Mouse (Mus musculus) midbrain, embryonic 16.5 days (tissue): Measurements from ENCODE around the gene Tec. TPM values are rescaled to one million over a fixed set of nuclear protein-coding genes. Genes with fewer than 3 reads are reported as not detected.

Experiments used
- ATAC-seq: fragments of 200-750 bp; cut with Nextera tagmentation; 2 replicates; pipeline ENCODE4 v1.8.0; 2017; ENCODE audit warnings: moderate TSS enrichment
- H3K27ac ChIP-seq: fragments of 300-500 bp; sonication (generic); 2 replicates; pipeline ENCODE4 v1.5.1; 2014; ENCODE audit warnings: mild to moderate bottlenecking, low read length, mixed read lengths
- H3K27me3 ChIP-seq: fragments of 300-500 bp; sonication (generic); 2 replicates; pipeline ENCODE4 v1.6.1; 2014; ENCODE audit warnings: low read depth, low read length, mixed read lengths; ENCODE audit not compliant: control insufficient read depth, insufficient read depth
- H3K36me3 ChIP-seq: fragments of 300-500 bp; sonication (generic); 2 replicates; pipeline ENCODE4 v1.6.1; 2014; ENCODE audit warnings: mild to moderate bottlenecking, low read length, moderate library complexity, mixed read lengths; ENCODE audit not compliant: control insufficient read depth, insufficient read depth
- H3K4me1 ChIP-seq: fragments of 300-500 bp; sonication (generic); 2 replicates; pipeline ENCODE4 v1.6.1; 2014; ENCODE audit warnings: mild to moderate bottlenecking, low read length, mixed read lengths; ENCODE audit not compliant: control insufficient read depth, insufficient read depth
- H3K4me2 ChIP-seq: fragments of 300-500 bp; sonication (generic); 2 replicates; pipeline ENCODE4 v1.6.1; 2014; ENCODE audit warnings: mild to moderate bottlenecking, low read length, mixed read lengths
- H3K4me3 ChIP-seq: fragments of 300-500 bp; sonication (generic); 2 replicates; pipeline ENCODE4 v1.5.1; 2014; ENCODE audit warnings: low read depth, mild to moderate bottlenecking, low read length, moderate library complexity, mixed read lengths
- H3K9ac ChIP-seq: fragments of 300-500 bp; sonication (generic); 2 replicates; pipeline ENCODE4 v1.6.1; 2014; ENCODE audit warnings: low read depth, low read length, mixed read lengths
- H3K9me3 ChIP-seq: fragments of 300-500 bp; sonication (generic); replicated peaks from 2 replicates; pipeline ENCODE4 v1.6.1; 2014; ENCODE audit warnings: mild to moderate bottlenecking, low read length, mixed read lengths; ENCODE audit not compliant: control insufficient read depth, poor library complexity, severe bottlenecking
- WGBS: fragments of 180-500 bp; shearing (Covaris S2); extraction: QIAGEN DNeasy Blood & Tissue Kit; methylation state at CpG from one replicate; pipeline ENCODE4 v1.1.7; 2014; 5-methylcytosine and 5-hydroxymethylcytosine counted together
- polyA plus RNA-seq: library from polyadenylated mRNA; unstranded; fragments of >200 nt; fragmentation: Nextera tagmentation; extraction: Ambion mirVana; gene quantifications from 2 replicates; pipeline ENCODE4 v1.2.1, GENCODE M21; 2015

The Tec gene
- polyA plus RNA-seq, 1 experiment from 2014 or later = 5.4 TPM

- Histone ChIP-seq H3K27me3 (no peaks in the 10 kb centered on the region), H3K4me2 (no peak overlapping the region), H3K9ac (no peak overlapping the region), H3K9me3 (no peaks in the 10 kb centered on the region), H3K4me1 (peaks cover 3% of the 10 kb centered on the region; the same call in 1 of the 2 replicates), H3K27ac (no peak overlapping the region), H3K36me3 (no peaks in the 10 kb centered on the region), H3K4me3 (no peak overlapping the region)
- ATAC-seq = no peak
- 82% methylated on average over 8 of the region's 8 CpGs for WGBS
These were observed 40.1 kb upstream of the Tec start for GRCm38 (mm10) chr5:72908324-72908936.

- no peak overlapping the region for H3K4me2 ChIP-seq
- ATAC-seq = no peak
- H3K27ac ChIP-seq = no peak overlapping the region
- H3K27me3 ChIP-seq = no peaks in the 10 kb centered on the region
- no peaks in the 10 kb centered on the region for H3K36me3 ChIP-seq
- no peaks in the 10 kb centered on the region for H3K4me1 ChIP-seq
- no peak overlapping the region for H3K4me3 ChIP-seq
- WGBS = 86% methylated on average over 6 of the region's 6 CpGs
- no peak overlapping the region for H3K9ac ChIP-seq
- no peaks in the 10 kb centered on the region for H3K9me3 ChIP-seq
These were observed 39.1 kb upstream of the Tec start for GRCm38 (mm10) chr5:72907402-72907801.

- Histone ChIP-seq H3K9me3 (no peaks in the 10 kb centered on the region), H3K27me3 (no peaks in the 10 kb centered on the region), H3K4me1 (no peaks in the 10 kb centered on the region), H3K4me2 (no peak overlapping the region), H3K27ac (no peak overlapping the region), H3K36me3 (no peaks in the 10 kb centered on the region), H3K9ac (no peak overlapping the region), H3K4me3 (no peak overlapping the region)
- no peak for ATAC-seq
- WGBS = 83% methylated on average over 18 of the region's 18 CpGs
These were observed 36.9 kb upstream of the Tec start for GRCm38 (mm10) chr5:72904903-72905790.

GRCm38 (mm10) chr5:72902876-72903516 lies 34.7 kb upstream of the Tec start:
- Histone ChIP-seq H3K4me3 (no peak overlapping the region), H3K27ac (no peak overlapping the region), H3K9ac (no peak overlapping the region), H3K9me3 (no peaks in the 10 kb centered on the region), H3K4me1 (no peaks in the 10 kb centered on the region), H3K36me3 (no peaks in the 10 kb centered on the region), H3K27me3 (no peaks in the 10 kb centered on the region), H3K4me2 (no peak overlapping the region)
- no peak for ATAC-seq
- WGBS = 92% methylated on average over 3 of the region's 3 CpGs

- Histone ChIP-seq H3K9me3 (no peaks in the 10 kb centered on the region), H3K4me1 (no peaks in the 10 kb centered on the region), H3K27me3 (no peaks in the 10 kb centered on the region), H3K4me2 (no peak overlapping the region), H3K36me3 (no peaks in the 10 kb centered on the region), H3K4me3 (no peak overlapping the region), H3K27ac (no peak overlapping the region), H3K9ac (no peak overlapping the region)
- 47% methylated on average over 3 of the region's 3 CpGs for WGBS
- ATAC-seq = no peak
These were observed 34.0 kb upstream of the Tec start for GRCm38 (mm10) chr5:72902312-72902711.

- Histone ChIP-seq H3K4me3 (no peak overlapping the region), H3K27me3 (no peaks in the 10 kb centered on the region), H3K4me2 (no peak overlapping the region), H3K9me3 (no peaks in the 10 kb centered on the region), H3K9ac (no peak overlapping the region), H3K27ac (no peak overlapping the region), H3K36me3 (no peaks in the 10 kb centered on the region), H3K4me1 (no peaks in the 10 kb centered on the region)
- WGBS = 85% methylated on average over 4 of the region's 4 CpGs
- ATAC-seq = no peak
These were observed 33.6 kb upstream of the Tec start for GRCm38 (mm10) chr5:72901866-72902265.

- Histone ChIP-seq H3K4me1 (no peaks in the 10 kb centered on the region), H3K27ac (no peak overlapping the region), H3K9ac (no peak overlapping the region), H3K36me3 (no peaks in the 10 kb centered on the region), H3K4me2 (no peak overlapping the region), H3K4me3 (no peak overlapping the region), H3K9me3 (no peaks in the 10 kb centered on the region), H3K27me3 (no peaks in the 10 kb centered on the region)
- ATAC-seq = no peak
- WGBS = 95% methylated on average over 8 of the region's 8 CpGs
These were observed 31.0 kb upstream of the Tec start for GRCm38 (mm10) chr5:72899255-72899654.

- H3K4me1 ChIP-seq = no peaks in the 10 kb centered on the region
- no peak for ATAC-seq
- no peak overlapping the region for H3K9ac ChIP-seq
- no peak overlapping the region for H3K27ac ChIP-seq
- no peaks in the 10 kb centered on the region for H3K27me3 ChIP-seq
- H3K4me3 ChIP-seq = no peak overlapping the region
- H3K36me3 ChIP-seq = no peaks in the 10 kb centered on the region
- WGBS = 59% methylated on average over 6 of the region's 6 CpGs
- H3K9me3 ChIP-seq = no peaks in the 10 kb centered on the region
- H3K4me2 ChIP-seq = no peak overlapping the region
These were observed 29.7 kb upstream of the Tec start for GRCm38 (mm10) chr5:72897998-72898397.
